Mouse (Mus musculus) limb, embryonic 14.5 days (tissue): ENCODE results near the gene Tigit. TPM values are rescaled to one million over a fixed set of nuclear protein-coding genes. Genes with fewer than 3 reads are reported as not detected.

ENCODE experiments used
- ATAC-seq: fragments of 200-750 bp; cut with Nextera tagmentation; 2 replicates; pipeline ENCODE4 v1.8.0; 2017; ENCODE audit warnings: low read depth, moderate number of reproducible peaks, moderate TSS enrichment; ENCODE audit not compliant: low FRiP score
- DNase-seq: peaks from one replicate; pipeline ENCODE4 v3.0.0-alpha.2; 2015; ENCODE audit warnings: low spot score
- H3K27ac ChIP-seq: fragments of 300-500 bp; sonication (generic); replicated peaks from 2 replicates; pipeline ENCODE4 v1.5.1; 2014; ENCODE audit warnings: low read depth, mild to moderate bottlenecking, low read length, moderate library complexity, mixed read lengths
- H3K27me3 ChIP-seq: fragments of 300-500 bp; sonication (generic); 2 replicates; pipeline ENCODE4 v1.6.1; 2014; ENCODE audit warnings: low read length, mixed read lengths; ENCODE audit not compliant: control insufficient read depth, insufficient read depth
- H3K36me3 ChIP-seq: fragments of 300-500 bp; sonication (generic); 2 replicates; pipeline ENCODE4 v1.6.1; 2014; ENCODE audit warnings: mild to moderate bottlenecking, low read length, moderate library complexity, mixed read lengths; ENCODE audit not compliant: control insufficient read depth, insufficient read depth
- H3K4me1 ChIP-seq: fragments of 300-500 bp; sonication (generic); 2 replicates; pipeline ENCODE4 v1.6.1; 2014; ENCODE audit warnings: antibody characterized with exemption, low read length, mixed read lengths; ENCODE audit not compliant: control insufficient read depth, insufficient read depth
- H3K4me2 ChIP-seq: fragments of 300-500 bp; sonication (generic); replicated peaks from 2 replicates; pipeline ENCODE4 v1.6.1; 2014; ENCODE audit warnings: low read depth, mild to moderate bottlenecking, low read length, moderate library complexity; ENCODE audit not compliant: severe bottlenecking
- H3K4me3 ChIP-seq: fragments of 300-500 bp; sonication (generic); replicated peaks from 2 replicates; pipeline ENCODE4 v1.5.1; 2014; ENCODE audit warnings: low read length
- H3K9ac ChIP-seq: fragments of 300-500 bp; sonication (generic); 2 replicates; pipeline ENCODE4 v1.6.1; 2014; ENCODE audit warnings: mild to moderate bottlenecking, low read depth, low read length, moderate library complexity; ENCODE audit not compliant: severe bottlenecking
- H3K9me3 ChIP-seq: fragments of 300-500 bp; sonication (generic); 2 replicates; pipeline ENCODE4 v1.6.1; 2016; ENCODE audit warnings: low read length; ENCODE audit not compliant: control insufficient read depth
- POLR2A ChIP-seq: fragments of 200-500 bp; IDR thresholded peaks from 2 replicates; pipeline ENCODE4 v1.8.0; 2012; ENCODE audit warnings: inconsistent platforms, mild to moderate bottlenecking, moderate library complexity, borderline replicate concordance; ENCODE audit not compliant: insufficient read depth, insufficient read length; ENCODE audit errors: extremely low read depth
- WGBS: fragments of 180-500 bp; shearing (Covaris S2); extraction: QIAGEN DNeasy Blood & Tissue Kit; methylation state at CpG from one replicate; pipeline ENCODE4 v1.1.7; 2014; 5-methylcytosine and 5-hydroxymethylcytosine counted together
- polyA plus RNA-seq, 2 experiments: library from polyadenylated mRNA; depleted of rRNA in 1 of 2; stranded (reverse) in 1 of 2; unstranded in 1 of 2; fragments of >200 nt; fragmentation: Nextera tagmentation in 1 of 2; extraction: Ambion mirVana in 1 of 2; gene quantifications; 2 replicates each; pipeline versions ENCODE4 v1.2.1 to v1.2.3; 2012 to 2014

Tigit gene
- polyA plus RNA-seq (2012; rRNA removed) (not detected in 2 replicates), polyA plus RNA-seq (2014; fragmentation: Nextera tagmentation; extraction: Ambion mirVana) (not detected in 2 replicates)

DNA sequence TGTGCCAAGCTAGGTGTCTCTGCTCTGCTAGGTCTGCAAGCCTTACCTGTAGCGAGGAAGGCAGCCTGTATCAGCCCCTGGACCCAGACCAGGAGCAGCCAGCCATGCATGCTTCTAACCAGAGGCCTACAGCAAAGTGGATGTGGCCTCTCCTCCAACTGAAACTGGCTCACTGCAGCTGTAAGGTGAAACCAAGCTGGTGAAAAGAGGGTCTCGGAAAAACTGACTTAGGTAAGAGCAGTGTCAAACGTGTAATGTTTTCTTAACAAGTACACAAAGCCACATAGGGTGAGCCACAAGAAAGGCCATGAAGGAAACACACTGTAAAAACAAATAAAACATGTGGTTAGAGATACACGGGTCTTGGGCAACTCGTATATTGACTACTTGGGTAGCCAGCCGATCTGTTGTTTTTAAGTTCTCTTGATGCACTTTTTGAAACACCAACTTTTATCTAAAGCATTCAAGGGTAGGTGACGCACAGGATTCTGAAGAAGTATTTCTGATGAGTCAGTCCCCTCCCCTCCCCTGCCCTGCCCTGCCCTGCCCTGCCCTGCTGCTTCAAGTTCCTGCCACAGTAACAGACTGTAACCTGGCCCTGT lies at the start of gene Tigit:
Gene Tigit, minus strand, starts transcription at position 169 of the 602 bp plus-strand sequence.
- Histone ChIP-seq H3K4me1 (no peaks in the 10 kb centered on the region), H3K36me3 (no peaks in the 10 kb centered on the region), H3K9me3 (no peaks in the 10 kb centered on the region), H3K27ac (no peak within 1 kb of the TSS), H3K4me2 (no peak within 1 kb of the TSS), H3K4me3 (no peak within 1 kb of the TSS), H3K9ac (no peak within 1 kb of the TSS), H3K27me3 (no peaks in the 10 kb centered on the region)
- no peak for ATAC-seq
- 70% methylated on average over 7 of the region's 7 CpGs for WGBS
- TF ChIP-seq POLR2A: no peak
- DNase-seq: no peak

DNA sequence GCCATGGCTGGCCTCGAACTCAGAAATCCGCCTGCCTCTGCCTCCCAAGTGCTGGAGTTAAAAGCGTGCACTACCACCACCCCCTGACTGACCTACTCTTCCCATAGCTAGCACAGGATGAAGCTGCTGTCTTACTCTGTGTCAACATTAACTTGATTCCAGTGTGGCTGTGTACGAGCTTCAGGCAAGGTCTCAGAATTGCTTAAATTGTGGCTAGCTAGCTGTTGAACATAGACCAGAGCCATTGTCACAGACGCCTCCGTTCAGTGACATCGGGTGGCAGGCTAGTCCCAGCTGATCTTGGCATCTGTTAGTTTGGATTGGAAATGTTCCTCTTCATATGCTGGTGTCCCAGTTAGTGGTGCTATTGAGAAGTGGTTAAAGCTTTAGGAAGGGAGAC lies 47.4 kb upstream of the Tigit start:
- Histone ChIP-seq H3K4me3 (no peak overlapping the region), H3K9ac (no peak overlapping the region), H3K9me3 (no peaks in the 10 kb centered on the region; the same call in 1 of the 2 replicates), H3K36me3 (no peaks in the 10 kb centered on the region), H3K27me3 (no peaks in the 10 kb centered on the region), H3K27ac (no peak overlapping the region), H3K4me2 (no peak overlapping the region), H3K4me1 (0 out of 2 replicates have a peak, but pooled peaks cover 5% of the 10 kb centered on the region)
- TF ChIP-seq POLR2A: no peak
- 95% methylated on average over 7 of the region's 7 CpGs for WGBS
- ATAC-seq: no peak
- DNase-seq: no peak

DNA sequence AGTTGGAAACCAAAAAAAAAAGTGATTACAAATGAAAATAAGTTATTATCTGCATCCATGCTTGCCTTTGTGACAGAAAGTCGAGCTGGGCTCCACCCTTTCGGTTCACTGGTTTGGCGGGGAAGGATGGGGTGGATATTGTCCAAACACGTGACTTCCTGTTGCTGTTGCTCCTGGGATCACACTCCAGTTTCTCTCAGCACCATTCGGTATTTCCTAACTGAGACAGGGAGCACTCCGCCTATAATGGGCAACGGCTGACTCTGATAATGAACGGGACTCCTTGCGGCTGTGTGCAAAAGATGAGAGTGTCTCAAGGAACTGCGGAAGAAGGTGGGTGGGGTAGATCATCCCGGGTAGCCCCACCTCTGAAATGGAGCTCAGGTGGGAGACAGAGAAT lies 46.7 kb upstream of the Tigit start:
- H3K4me2 ChIP-seq: no peak overlapping the region
- no peak overlapping the region for H3K27ac ChIP-seq
- no peak for ATAC-seq
- 0 out of 2 replicates have a peak, but pooled peaks cover 5% of the 10 kb centered on the region for H3K4me1 ChIP-seq
- no peak overlapping the region for H3K9ac ChIP-seq
- DNase-seq: no peak
- WGBS: 84% methylated on average over 11 of the region's 11 CpGs
- no peak overlapping the region for H3K4me3 ChIP-seq
- no peaks in the 10 kb centered on the region; the same call in 1 of the 2 replicates for H3K9me3 ChIP-seq
- no peak for TF ChIP-seq POLR2A
- no peaks in the 10 kb centered on the region for H3K27me3 ChIP-seq
- no peaks in the 10 kb centered on the region for H3K36me3 ChIP-seq

DNA sequence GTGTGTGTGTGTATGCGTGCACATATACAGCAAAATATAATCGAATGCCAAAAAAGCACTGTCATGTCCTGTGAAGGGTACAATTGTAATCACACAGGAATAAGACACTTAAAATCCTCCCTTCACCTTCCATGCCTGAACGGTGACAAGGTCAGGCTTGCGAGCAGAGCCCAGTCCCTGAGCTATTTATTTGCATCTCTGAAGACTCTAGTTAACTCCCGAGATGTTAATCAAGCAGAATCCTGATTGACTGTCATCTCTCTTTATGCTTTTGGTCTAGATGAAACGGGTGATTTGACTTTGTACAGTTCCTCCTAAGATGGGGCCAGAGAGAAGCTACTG lies 46.2 kb upstream of the Tigit start:
- no peak overlapping the region for H3K27ac ChIP-seq
- no peak overlapping the region for H3K9ac ChIP-seq
- no peaks in the 10 kb centered on the region for H3K9me3 ChIP-seq
- WGBS: 68% methylated on average over 6 of the region's 6 CpGs
- no peak for TF ChIP-seq POLR2A
- DNase-seq: no peak
- H3K4me2 ChIP-seq: no peak overlapping the region
- H3K4me3 ChIP-seq: no peak overlapping the region
- H3K27me3 ChIP-seq: no peaks in the 10 kb centered on the region
- ATAC-seq: no peak
- H3K36me3 ChIP-seq: no peaks in the 10 kb centered on the region
- 0 out of 2 replicates have a peak, but pooled peaks cover 5% of the 10 kb centered on the region for H3K4me1 ChIP-seq

DNA sequence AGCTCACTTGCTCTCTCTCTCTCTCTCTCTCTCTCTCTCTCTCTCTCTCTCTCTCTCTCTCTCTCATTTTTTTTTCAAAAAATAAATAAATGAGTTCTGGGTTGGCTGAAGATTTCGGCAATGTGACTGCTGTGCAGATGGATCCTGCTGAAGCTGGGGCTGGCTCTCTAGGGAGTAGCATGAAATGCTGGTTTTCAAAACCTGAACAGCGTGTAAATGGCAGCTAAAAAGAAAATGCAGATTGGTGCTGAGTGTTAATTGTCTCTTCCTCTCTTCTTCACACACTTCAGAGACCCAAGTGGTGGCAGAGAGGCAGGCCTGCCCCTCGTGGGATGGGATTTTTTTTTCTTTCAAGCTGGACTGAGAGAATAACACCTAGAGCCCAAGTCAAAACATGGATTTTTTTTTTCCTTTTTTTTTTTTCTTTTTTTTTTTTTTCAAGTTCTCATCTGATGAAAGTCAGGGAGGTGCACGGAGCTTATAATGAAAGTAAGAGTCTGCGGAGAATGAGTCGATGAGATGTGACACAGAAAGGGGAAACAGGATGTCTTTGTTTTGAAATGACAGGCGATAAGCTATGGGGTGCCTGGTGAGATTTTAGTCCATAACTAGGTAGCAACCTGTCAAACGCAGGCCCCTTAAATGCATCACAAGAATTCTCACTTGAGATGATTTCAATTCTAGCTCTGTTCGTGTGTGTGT lies 45.6 kb upstream of the Tigit start:
- Histone ChIP-seq H3K4me1 (0 out of 2 replicates have a peak, but pooled peaks cover 5% of the 10 kb centered on the region), H3K9ac (no peak overlapping the region), H3K4me2 (no peak overlapping the region), H3K9me3 (no peaks in the 10 kb centered on the region), H3K27ac (no peak overlapping the region), H3K36me3 (no peaks in the 10 kb centered on the region), H3K4me3 (no peak overlapping the region), H3K27me3 (no peaks in the 10 kb centered on the region)
- DNase-seq (no peak), ATAC-seq (no peak)
- TF ChIP-seq POLR2A: no peak
- WGBS: 59% methylated on average over 9 of the region's 9 CpGs
